Mouse (Mus musculus) heart, adult 2 months (tissue): Measurements from ENCODE around the gene Rgs3.

ENCODE experiments used
- CTCF ChIP-seq: fragments of 200-600 bp; IDR thresholded peaks from 2 replicates; pipeline ENCODE4 v1.8.1; 2022; ENCODE audit warnings: antibody characterized with exemption, mild to moderate bottlenecking, moderate library complexity
- EP300 ChIP-seq: fragments of 200-500 bp; IDR thresholded peaks from 2 replicates; pipeline ENCODE4 v1.6.1; 2011; ENCODE audit warnings: low read depth, low read length, control low read depth; ENCODE audit not compliant: insufficient read depth
- POLR2A ChIP-seq: fragments of 200-500 bp; IDR thresholded peaks from 2 replicates; pipeline ENCODE4 v1.6.1; 2011; ENCODE audit warnings: mild to moderate bottlenecking, low read depth, low read length, control low read depth; ENCODE audit not compliant: insufficient read depth

DNA sequence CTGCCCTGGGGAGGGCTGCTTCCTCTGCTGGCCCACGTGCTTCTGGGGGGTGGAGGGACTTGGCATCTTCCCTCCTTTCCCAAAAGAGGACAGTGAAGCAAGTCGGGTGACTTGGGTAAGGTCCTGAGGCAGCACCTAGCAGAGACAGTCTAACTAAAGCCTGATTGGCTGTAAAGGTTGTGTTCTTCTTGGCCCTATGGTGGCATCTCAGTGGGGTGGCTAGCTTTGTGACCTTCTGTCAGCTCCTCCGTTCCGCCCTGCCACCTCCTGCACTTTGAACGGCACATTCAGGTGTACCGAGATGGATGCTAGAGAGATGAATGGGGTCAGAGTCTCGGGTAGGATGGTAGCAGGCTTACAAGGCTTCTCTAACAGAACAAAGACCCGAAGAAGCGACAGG lies 143.5 kb downstream of the Rgs3 start:
- no peak for TF ChIP-seq POLR2A
- no peak for TF ChIP-seq EP300
- TF ChIP-seq CTCF: no peak
